ENCODE assay signal across 8 mouse cellular contexts in genomic region chr7:82504101-82504500, GRCm38 (mm10).
DNase-seq lines count a peak whose midpoint lies in the region; ATAC-seq lines count a peak whose summit lies in the region.

No protein-coding gene starts in this region.

- 21% methylated on average over 4 of the region's 4 CpGs for WGBS in forebrain, embryonic 10.5 days
- WGBS in hindbrain, embryonic 14.5 days = 19% methylated on average over 4 of the region's 4 CpGs

- H3K4me1 ChIP-seq in forebrain, embryonic 10.5 days = no peaks in the 10 kb centered on the region
- no peaks in the 10 kb centered on the region for H3K4me1 ChIP-seq in hindbrain, embryonic 14.5 days (replicated peaks; ENCODE audit: control insufficient read depth, insufficient read depth, low read length)

- ATAC-seq in hindbrain, embryonic 14.5 days (ENCODE audit: low FRiP score) = 0 out of 2 replicates have a peak, but pooled peaks have one; percentile 21
- 0 out of 2 replicates have a peak, but pooled peaks have one; percentile 52 for ATAC-seq in megakaryocyte-erythroid progenitor cell, adult 5-6 weeks (replicated peaks; ENCODE audit: low FRiP score, low TSS enrichment, poor library complexity, severe bottlenecking)

- H3K4me2 ChIP-seq in hindbrain, embryonic 14.5 days (replicated peaks) = no peak overlapping the region

- H3K36me3 ChIP-seq in forebrain, embryonic 10.5 days (replicated peaks) = no peaks in the 10 kb centered on the region
- no peaks in the 10 kb centered on the region for H3K36me3 ChIP-seq in hindbrain, embryonic 14.5 days (replicated peaks; ENCODE audit: control insufficient read depth, insufficient read depth)
- no peaks in the 10 kb centered on the region for H3K36me3 ChIP-seq in splenic B cell, adult 2 months (ENCODE audit: control insufficient read depth, insufficient read depth, low read length, poor library complexity, severe bottlenecking)

- H3K9ac ChIP-seq in hindbrain, embryonic 14.5 days = no peak overlapping the region

- no peaks in the 10 kb centered on the region for H3K9me3 ChIP-seq in forebrain, embryonic 10.5 days
- H3K9me3 ChIP-seq in hindbrain, embryonic 14.5 days (ENCODE audit: control insufficient read depth, low read length) = no peaks in the 10 kb centered on the region

- DNase-seq in gastrocnemius, adult 18-20 months (ENCODE audit: low spot score) = peak; percentile 22
- DNase-seq in gastrocnemius, adult 8-10 months (ENCODE audit: low spot score in 2 of 2) = no peak
- peak; percentile 7 for DNase-seq in c-Kit-positive CD71-negative TER-119-negative erythroid progenitor cells, embryonic 14.5 days (ENCODE audit: low read depth)
- DNase-seq in forebrain, embryonic 10.5 days (ENCODE audit: extremely low spot score, low spot score) = peak; percentile 64
- peak; percentile 73 for DNase-seq in hindbrain, embryonic 14.5 days (ENCODE audit: low spot score)
- peak; percentile 59 to 65 for DNase-seq in layer of hippocampus, postnatal 36 days
- DNase-seq in splenic B cell, adult 2 months (ENCODE audit: low read depth, low spot score) = peak; percentile 12

- no peak overlapping the region for H3K4me3 ChIP-seq in forebrain, embryonic 10.5 days
- H3K4me3 ChIP-seq in hindbrain, embryonic 14.5 days (replicated peaks; ENCODE audit: low read length) = no peak overlapping the region

- H3K27me3 ChIP-seq in forebrain, embryonic 10.5 days (ENCODE audit: poor library complexity, severe bottlenecking) = no peaks in the 10 kb centered on the region
- no peaks in the 10 kb centered on the region for H3K27me3 ChIP-seq in hindbrain, embryonic 14.5 days (ENCODE audit: control insufficient read depth, insufficient read depth, low read length)
- H3K27me3 ChIP-seq in splenic B cell, adult 2 months (ENCODE audit: control insufficient read depth, insufficient read depth, low read length, poor library complexity, severe bottlenecking) = no peaks in the 10 kb centered on the region

- H3K27ac ChIP-seq in forebrain, embryonic 10.5 days = no peak overlapping the region
- H3K27ac ChIP-seq in hindbrain, embryonic 14.5 days = no peak overlapping the region

Comparison
In these comparisons a context has a peak if more than half of its experiments do, and no peak if none do; other contexts are left out.
1. DNase-seq: peak in gastrocnemius, adult 18-20 months (single experiment), c-Kit-positive CD71-negative TER-119-negative erythroid progenitor cells, embryonic 14.5 days (single experiment), forebrain, embryonic 10.5 days (single experiment), hindbrain, embryonic 14.5 days (single experiment), layer of hippocampus, postnatal 36 days (2 of 2) and splenic B cell, adult 2 months (single experiment); none in gastrocnemius, adult 8-10 months (0 of 2).